In genomic region chr7:80188579-80189125, GRCm38 (mm10) we compare ENCODE assay signal across 9 mouse cellular contexts. TPM values are rescaled to one million over a fixed set of nuclear protein-coding genes. Genes with fewer than 3 reads are reported as not detected.
DNase-seq lines count a peak whose midpoint lies in the region; ATAC-seq lines count a peak whose summit lies in the region.
"Had no signal": no experiment of that assay in that cellular context is flagged by ENCODE, and none has a peak within 500 bp of the region (broad histone marks: within the 10 kb centered on the region; RNA-seq: fewer than 3 reads in every experiment).

No protein-coding gene starts in this region.

- peaks cover 42% of the 10 kb centered on the region for H3K4me1 ChIP-seq in lung, embryonic 16.5 days (replicated peaks; ENCODE audit: control insufficient read depth, insufficient read depth, low read length)
- H3K4me1 ChIP-seq in forebrain, embryonic 12.5 days, result peaks cover 67% of the 10 kb centered on the region
- H3K4me1 ChIP-seq in limb, embryonic 12.5 days (replicated peaks), result peaks cover 51% of the 10 kb centered on the region
- peaks cover 44% of the 10 kb centered on the region for H3K4me1 ChIP-seq in stomach, embryonic 16.5 days (ENCODE audit: control insufficient read depth, insufficient read depth, low read length)

- H3K9ac ChIP-seq in lung, embryonic 16.5 days (ENCODE audit: low read length), result no peak overlapping the region
- peak overlapping the region; percentile 12; the same call in 1 of the 2 replicates for H3K9ac ChIP-seq in forebrain, embryonic 12.5 days
- no peak overlapping the region for H3K9ac ChIP-seq in limb, embryonic 12.5 days (replicated peaks)
- H3K9ac ChIP-seq in stomach, embryonic 16.5 days (ENCODE audit: low read length), result peak overlapping the region; percentile 17; the same call in 1 of the 2 replicates

- no peak for DNase-seq in lung, postnatal 4 days
- DNase-seq in spleen, postnatal 36 days (ENCODE audit: low spot score in 2 of 2), result no peak
- DNase-seq in spleen, adult 12 weeks (ENCODE audit: low spot score), result no peak
- no peak for DNase-seq in heart, postnatal 36 days
- DNase-seq: spleen, adult 18-20 months had no signal

- 88% methylated on average over 2 of the region's 2 CpGs for WGBS in lung, embryonic 16.5 days
- WGBS in forebrain, embryonic 12.5 days, result 40% methylated on average over 2 of the region's 2 CpGs
- WGBS in limb, embryonic 12.5 days, result 74% methylated on average over 2 of the region's 2 CpGs
- WGBS in stomach, embryonic 16.5 days, result 76% methylated on average over 2 of the region's 2 CpGs

- 0 out of 2 replicates have a peak overlapping the region, but pooled peaks have one; percentile 5 for H3K27ac ChIP-seq in lung, embryonic 16.5 days (ENCODE audit: low read length)
- peak overlapping the region; percentile 93 for H3K27ac ChIP-seq in forebrain, embryonic 12.5 days
- peak overlapping the region; percentile 12; the same call in 1 of the 2 replicates for H3K27ac ChIP-seq in limb, embryonic 12.5 days
- H3K27ac ChIP-seq in stomach, embryonic 16.5 days (ENCODE audit: low read length), result peak overlapping the region; percentile 79

- no peaks in the 10 kb centered on the region for H3K9me3 ChIP-seq in lung, embryonic 16.5 days (ENCODE audit: control insufficient read depth, low read length)
- no peaks in the 10 kb centered on the region for H3K9me3 ChIP-seq in forebrain, embryonic 12.5 days
- H3K9me3 ChIP-seq in limb, embryonic 12.5 days, result no peaks in the 10 kb centered on the region
- H3K9me3 ChIP-seq in stomach, embryonic 16.5 days (replicated peaks; ENCODE audit: control insufficient read depth, low read length), result no peaks in the 10 kb centered on the region

- intact Hi-C loops in heart, postnatal 36 days (cut with DNase I), result no loop called here

- no peak for ATAC-seq in lung, embryonic 16.5 days (ENCODE audit: low read depth)
- ATAC-seq in forebrain, embryonic 12.5 days (ENCODE audit: low FRiP score), result no peak
- no peak for ATAC-seq in limb, embryonic 12.5 days (ENCODE audit: insufficient number of reproducible peaks, insufficient read depth, low FRiP score, low TSS enrichment, low read depth)
- no peak for ATAC-seq in stomach, embryonic 16.5 days (ENCODE audit: insufficient read depth, low FRiP score)

- H3K4me3 ChIP-seq in lung, embryonic 16.5 days (ENCODE audit: low read length), result no peak overlapping the region
- 0 out of 2 replicates have a peak overlapping the region, but pooled peaks have one; percentile 1 for H3K4me3 ChIP-seq in forebrain, embryonic 12.5 days (replicated peaks)
- H3K4me3 ChIP-seq in limb, embryonic 12.5 days (replicated peaks), result no peak overlapping the region
- no peak overlapping the region for H3K4me3 ChIP-seq in stomach, embryonic 16.5 days (replicated peaks; ENCODE audit: low read length)

- H3K27me3 ChIP-seq in lung, embryonic 16.5 days (ENCODE audit: control insufficient read depth, insufficient read depth, low read depth, low read length), result no peaks in the 10 kb centered on the region
- no peaks in the 10 kb centered on the region for H3K27me3 ChIP-seq in forebrain, embryonic 12.5 days
- no peaks in the 10 kb centered on the region for H3K27me3 ChIP-seq in limb, embryonic 12.5 days
- no peaks in the 10 kb centered on the region for H3K27me3 ChIP-seq in stomach, embryonic 16.5 days (ENCODE audit: control insufficient read depth, insufficient read depth, low read length)

- H3K4me2 ChIP-seq in lung, embryonic 16.5 days (ENCODE audit: low read depth, low read length), result no peak overlapping the region
- H3K4me2 ChIP-seq in forebrain, embryonic 12.5 days, result peak overlapping the region; percentile 63
- H3K4me2 ChIP-seq in limb, embryonic 12.5 days, result no peak overlapping the region
- H3K4me2 ChIP-seq in stomach, embryonic 16.5 days (ENCODE audit: low read depth, low read length), result no peak overlapping the region

- no peaks in the 10 kb centered on the region for H3K36me3 ChIP-seq in lung, embryonic 16.5 days (ENCODE audit: control insufficient read depth, insufficient read depth, low read length)
- no peaks in the 10 kb centered on the region for H3K36me3 ChIP-seq in forebrain, embryonic 12.5 days (replicated peaks)
- no peaks in the 10 kb centered on the region for H3K36me3 ChIP-seq in limb, embryonic 12.5 days
- H3K36me3 ChIP-seq in stomach, embryonic 16.5 days (ENCODE audit: control insufficient read depth, insufficient read depth, low read length), result no peaks in the 10 kb centered on the region

RNA-seq across cellular contexts. Expression of gene Sema4b, which starts 2.0 kb away (rescaled TPM):
- polyA plus RNA-seq in lung, embryonic 16.5 days (2015; fragmentation: Nextera tagmentation; extraction: Ambion mirVana), result 15.8 and 16.3 TPM in 2 replicates
- polyA plus RNA-seq in forebrain, embryonic 12.5 days (2016; fragmentation: Nextera tagmentation; extraction: Ambion mirVana), result 16.7 and 19.4 TPM in 2 replicates
- polyA plus RNA-seq in limb, embryonic 12.5 days (2016; fragmentation: Nextera tagmentation; extraction: Ambion mirVana), result 12.2 and 13.5 TPM in 2 replicates
- 19.7 and 23.7 TPM in 2 replicates for polyA plus RNA-seq in stomach, embryonic 16.5 days (2015; fragmentation: Nextera tagmentation; extraction: Ambion mirVana)
- 10 to 100 TPM; 12.1 to 12.4 TPM for total RNA-seq in heart, postnatal 36 days (2021)

RNA-seq across cellular contexts. Expression of gene Cib1, which starts 44.0 kb away (rescaled TPM):
- 88.4 and 96.0 TPM in 2 replicates for polyA plus RNA-seq in lung, embryonic 16.5 days (2015; fragmentation: Nextera tagmentation; extraction: Ambion mirVana)
- 34.7 and 41.6 TPM in 2 replicates for polyA plus RNA-seq in forebrain, embryonic 12.5 days (2016; fragmentation: Nextera tagmentation; extraction: Ambion mirVana)
- polyA plus RNA-seq in limb, embryonic 12.5 days (2016; fragmentation: Nextera tagmentation; extraction: Ambion mirVana), result 47.5 and 49.7 TPM in 2 replicates
- polyA plus RNA-seq in stomach, embryonic 16.5 days (2015; fragmentation: Nextera tagmentation; extraction: Ambion mirVana), result 141 and 167 TPM in 2 replicates
- 10 to 100 TPM; 15.6 to 16.3 TPM for total RNA-seq in heart, postnatal 36 days (2021)

RNA-seq across cellular contexts. Expression of gene Gdpgp1, which starts 44.0 kb away (rescaled TPM):
- polyA plus RNA-seq in lung, embryonic 16.5 days (2015; fragmentation: Nextera tagmentation; extraction: Ambion mirVana), result 3.5 and 3.9 TPM in 2 replicates
- polyA plus RNA-seq in forebrain, embryonic 12.5 days (2016; fragmentation: Nextera tagmentation; extraction: Ambion mirVana), result 4.2 and 4.8 TPM in 2 replicates
- polyA plus RNA-seq in limb, embryonic 12.5 days (2016; fragmentation: Nextera tagmentation; extraction: Ambion mirVana), result 3.2 and 3.7 TPM in 2 replicates
- 4.0 and 4.7 TPM in 2 replicates for polyA plus RNA-seq in stomach, embryonic 16.5 days (2015; fragmentation: Nextera tagmentation; extraction: Ambion mirVana)
- total RNA-seq in heart, postnatal 36 days (2021), result 1 to 10 TPM; 1.5 to 1.8 TPM

RNA-seq across cellular contexts. Expression of gene Ttll13, which starts 57.5 kb away (rescaled TPM):
- 1.1 and 2.2 TPM in 2 replicates for polyA plus RNA-seq in lung, embryonic 16.5 days (2015; fragmentation: Nextera tagmentation; extraction: Ambion mirVana)
- 1.1 and 1.3 TPM in 2 replicates for polyA plus RNA-seq in forebrain, embryonic 12.5 days (2016; fragmentation: Nextera tagmentation; extraction: Ambion mirVana)
- polyA plus RNA-seq in limb, embryonic 12.5 days (2016; fragmentation: Nextera tagmentation; extraction: Ambion mirVana), result 0.41 and 0.79 TPM in 2 replicates
- 0.56 and 1.1 TPM in 2 replicates for polyA plus RNA-seq in stomach, embryonic 16.5 days (2015; fragmentation: Nextera tagmentation; extraction: Ambion mirVana)
- under 1 TPM; 0.14 to 0.53 TPM for total RNA-seq in heart, postnatal 36 days (2021)

Comparison
In these comparisons a context has a peak if more than half of its experiments do, and no peak if none do; other contexts are left out.
1. H3K27ac ChIP-seq: peak in every context shown above with its lines; median percentile 93 in forebrain, embryonic 12.5 days; 79 in stomach, embryonic 16.5 days; 12 in limb, embryonic 12.5 days; 5 in lung, embryonic 16.5 days.
2. H3K9ac ChIP-seq: peak in forebrain, embryonic 12.5 days (single experiment) and stomach, embryonic 16.5 days (single experiment); none in lung, embryonic 16.5 days (single experiment) and limb, embryonic 12.5 days (single experiment).